Mouse (Mus musculus) limb, embryonic 11.5 days (tissue): ENCODE results near the gene Snw1. TPM values are rescaled to one million over a fixed set of nuclear protein-coding genes. Genes with fewer than 3 reads are reported as not detected.

Experiments
- ATAC-seq: fragments of 200-750 bp; cut with Nextera tagmentation; 2 replicates; pipeline ENCODE4 v1.8.0; 2017; ENCODE audit warnings: low read depth; ENCODE audit not compliant: insufficient number of reproducible peaks, low FRiP score, low TSS enrichment
- DNase-seq: peaks from one replicate; pipeline ENCODE4 v3.0.0-alpha.2; 2015; ENCODE audit warnings: low spot score
- H3K27ac ChIP-seq: fragments of 300-500 bp; sonication (generic); replicated peaks from 2 replicates; pipeline ENCODE4 v1.5.1; 2014; ENCODE audit warnings: low read depth, mild to moderate bottlenecking, low read length
- H3K27me3 ChIP-seq: fragments of 300-500 bp; sonication (generic); 2 replicates; pipeline ENCODE4 v1.6.1; 2014; ENCODE audit warnings: mild to moderate bottlenecking, low read length, mixed read lengths; ENCODE audit not compliant: control insufficient read depth, insufficient read depth
- H3K36me3 ChIP-seq: fragments of 300-500 bp; sonication (generic); 2 replicates; pipeline ENCODE4 v1.6.1; 2014; ENCODE audit warnings: mild to moderate bottlenecking, low read length, moderate library complexity, mixed read lengths; ENCODE audit not compliant: control insufficient read depth, insufficient read depth
- H3K4me1 ChIP-seq: fragments of 300-500 bp; sonication (generic); 2 replicates; pipeline ENCODE4 v1.6.1; 2014; ENCODE audit warnings: low read length, mixed read lengths; ENCODE audit not compliant: control insufficient read depth, insufficient read depth
- H3K4me2 ChIP-seq: fragments of 300-500 bp; sonication (generic); 2 replicates; pipeline ENCODE4 v1.6.1; 2014; ENCODE audit warnings: low read depth, mild to moderate bottlenecking, moderate library complexity; ENCODE audit not compliant: severe bottlenecking
- H3K4me3 ChIP-seq: fragments of 300-500 bp; sonication (generic); 2 replicates; pipeline ENCODE4 v1.5.1; 2014; ENCODE audit warnings: low read depth, low read length
- H3K9ac ChIP-seq: fragments of 300-500 bp; sonication (generic); 2 replicates; pipeline ENCODE4 v1.6.1; 2014; ENCODE audit warnings: mild to moderate bottlenecking, low read length
- H3K9me3 ChIP-seq: fragments of 300-500 bp; sonication (generic); 2 replicates; pipeline ENCODE4 v1.6.1; 2016; ENCODE audit warnings: low read length; ENCODE audit not compliant: control insufficient read depth
- WGBS: fragments of 180-500 bp; shearing (Covaris S2); extraction: QIAGEN DNeasy Blood & Tissue Kit; methylation state at CpG from one replicate; pipeline ENCODE4 v1.1.7; 2014; 5-methylcytosine and 5-hydroxymethylcytosine counted together
- polyA plus RNA-seq: library from polyadenylated mRNA; unstranded; fragments of >200 nt; fragmentation: Nextera tagmentation; extraction: Ambion mirVana; gene quantifications from 2 replicates; pipeline ENCODE4 v1.2.1, GENCODE M21; 2014

The Snw1 gene
- polyA plus RNA-seq, 1 experiment from 2014 or later = 169 TPM

DNA sequence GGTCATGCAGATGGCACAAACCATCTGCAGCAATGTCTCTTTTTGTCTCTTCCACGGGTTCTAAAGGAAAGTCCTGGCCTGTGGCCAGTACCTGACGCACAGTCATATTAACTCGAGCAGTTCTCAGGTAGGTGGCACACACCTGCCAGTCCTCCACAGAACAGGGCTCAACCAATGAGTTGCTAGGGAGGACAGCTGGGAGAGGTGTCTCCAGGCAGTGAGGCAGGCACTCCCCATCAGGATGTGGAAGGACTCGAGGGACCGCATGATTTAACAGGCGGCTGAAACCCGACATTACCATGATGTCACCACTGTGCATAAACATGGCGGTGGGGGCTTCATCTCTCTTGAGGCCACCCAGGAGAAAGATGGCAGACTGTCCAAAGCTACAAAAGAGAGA lies 43.2 kb downstream of the Snw1 start:
- no peaks in the 10 kb centered on the region for H3K9me3 ChIP-seq
- no peaks in the 10 kb centered on the region for H3K4me1 ChIP-seq
- no peak overlapping the region for H3K9ac ChIP-seq
- 91% methylated on average over 8 of the region's 8 CpGs for WGBS
- no peaks in the 10 kb centered on the region for H3K27me3 ChIP-seq
- DNase-seq (no peak), ATAC-seq (no peak)
- no peak overlapping the region for H3K4me2 ChIP-seq
- no peak overlapping the region for H3K4me3 ChIP-seq
- no peak overlapping the region for H3K27ac ChIP-seq
- H3K36me3 ChIP-seq = peaks cover 32% of the 10 kb centered on the region; the same call in 1 of the 2 replicates

GRCm38 (mm10) chr12:87428295-87428694 lies 43.8 kb downstream of the Snw1 start:
- Histone ChIP-seq H3K36me3 (peaks cover 30% of the 10 kb centered on the region; the same call in 1 of the 2 replicates), H3K9ac (no peak overlapping the region), H3K4me3 (no peak overlapping the region), H3K27me3 (no peaks in the 10 kb centered on the region), H3K9me3 (no peaks in the 10 kb centered on the region), H3K27ac (no peak overlapping the region), H3K4me2 (no peak overlapping the region), H3K4me1 (no peaks in the 10 kb centered on the region)
- DNase-seq = no peak
- no peak for ATAC-seq
- 96% methylated on average over 2 of the region's 2 CpGs for WGBS

- H3K27ac ChIP-seq = no peak overlapping the region
- H3K4me3 ChIP-seq = no peak overlapping the region
- DNase-seq (no peak), ATAC-seq (no peak)
- no peaks in the 10 kb centered on the region for H3K4me1 ChIP-seq
- H3K27me3 ChIP-seq = no peaks in the 10 kb centered on the region
- H3K36me3 ChIP-seq = peaks cover 27% of the 10 kb centered on the region; the same call in 1 of the 2 replicates
- H3K4me2 ChIP-seq = no peak overlapping the region
- no peak overlapping the region for H3K9ac ChIP-seq
- 92% methylated on average over 5 of the region's 5 CpGs for WGBS
- H3K9me3 ChIP-seq = no peaks in the 10 kb centered on the region
Measured at GRCm38 (mm10) chr12:87426354-87427031, 45.6 kb downstream of the Snw1 start.

- no peak for DNase-seq
- ATAC-seq = no peak
Measured at GRCm38 (mm10) chr12:87424516-87424915, 47.6 kb downstream of the Snw1 start.

DNA sequence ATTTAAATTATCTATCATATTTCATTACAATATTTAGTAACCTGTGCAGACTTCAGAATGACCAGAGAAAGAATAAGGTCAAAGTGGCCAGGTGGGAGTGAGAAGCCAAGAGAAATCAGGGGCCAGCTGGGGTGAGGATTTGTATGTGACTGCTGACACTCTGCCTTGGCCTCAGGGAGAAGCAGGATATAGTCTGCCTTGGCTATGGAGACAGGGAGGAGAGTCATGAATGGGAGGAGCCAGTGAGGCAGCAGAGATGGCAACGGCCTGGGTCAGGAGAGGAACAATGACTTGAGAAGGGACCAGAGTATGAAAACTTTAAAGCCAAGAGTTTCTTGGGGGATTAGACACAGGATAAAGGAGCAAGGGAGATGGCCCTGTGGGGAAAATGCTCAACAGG lies 48.4 kb downstream of the Snw1 start:
- ATAC-seq (no peak), DNase-seq (no peak)
- H3K4me1 ChIP-seq = no peaks in the 10 kb centered on the region
- H3K9ac ChIP-seq = no peak overlapping the region
- no peak overlapping the region for H3K27ac ChIP-seq
- no peaks in the 10 kb centered on the region for H3K27me3 ChIP-seq
- WGBS = 71% methylated on average over 1 of the region's 1 CpGs
- H3K4me2 ChIP-seq = no peak overlapping the region
- H3K9me3 ChIP-seq = no peaks in the 10 kb centered on the region
- no peak overlapping the region for H3K4me3 ChIP-seq
- H3K36me3 ChIP-seq = peaks cover 11% of the 10 kb centered on the region; the same call in 1 of the 2 replicates

More at GRCm38 (mm10) chr12:87424516-87424915, 47.6 kb downstream of the Snw1 start:
- WGBS = 40% methylated on average over 3 of the region's 3 CpGs
- no peak overlapping the region for H3K4me2 ChIP-seq
- no peak overlapping the region for H3K27ac ChIP-seq
- peaks cover 15% of the 10 kb centered on the region; the same call in 1 of the 2 replicates for H3K36me3 ChIP-seq
- no peak overlapping the region for H3K4me3 ChIP-seq
- no peaks in the 10 kb centered on the region for H3K27me3 ChIP-seq
- H3K4me1 ChIP-seq = no peaks in the 10 kb centered on the region
- H3K9ac ChIP-seq = no peak overlapping the region
- no peaks in the 10 kb centered on the region for H3K9me3 ChIP-seq

GRCm38 (mm10) chr12:87421708-87422507 lies 50.2 kb downstream of the Snw1 start:
- H3K9me3 ChIP-seq = no peaks in the 10 kb centered on the region
- H3K4me1 ChIP-seq = no peaks in the 10 kb centered on the region
- no peaks in the 10 kb centered on the region for H3K27me3 ChIP-seq
- H3K27ac ChIP-seq = no peak overlapping the region
- no peak overlapping the region for H3K4me3 ChIP-seq
- H3K4me2 ChIP-seq = no peak overlapping the region
- H3K36me3 ChIP-seq = peaks cover 1% of the 10 kb centered on the region; the same call in 1 of the 2 replicates
- no peak overlapping the region for H3K9ac ChIP-seq
- WGBS = 87% methylated on average over 5 of the region's 5 CpGs
- ATAC-seq (no peak), DNase-seq (no peak)

DNA sequence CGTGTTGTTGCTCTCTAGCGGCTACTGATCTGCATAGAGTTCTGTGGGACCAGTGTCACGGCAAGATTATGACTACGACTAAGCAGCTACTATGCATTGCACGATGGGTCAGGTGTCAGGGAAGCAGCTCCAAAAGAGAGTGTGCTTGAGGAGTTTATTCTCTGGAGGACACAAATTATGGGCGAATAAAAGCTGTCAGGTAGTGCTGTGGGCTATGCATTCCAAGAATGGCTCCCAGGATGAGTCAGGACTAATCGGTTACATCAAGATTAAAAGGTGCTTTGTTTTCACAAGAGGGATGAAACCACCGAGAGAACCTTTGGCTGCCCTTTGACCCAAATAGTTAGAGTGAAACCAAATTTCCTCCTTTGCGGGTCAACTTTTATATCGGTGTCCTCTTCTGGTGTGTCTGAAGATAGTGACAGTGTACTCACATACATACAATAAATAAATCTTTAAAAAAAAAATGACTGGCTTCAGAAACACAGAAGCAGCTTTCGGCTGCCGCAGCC lies 52.0 kb downstream of the Snw1 start:
- Histone ChIP-seq H3K4me1 (no peaks in the 10 kb centered on the region), H3K9ac (no peak overlapping the region), H3K27ac (no peak overlapping the region), H3K4me3 (no peak overlapping the region), H3K4me2 (no peak overlapping the region), H3K36me3 (no peaks in the 10 kb centered on the region), H3K9me3 (no peaks in the 10 kb centered on the region), H3K27me3 (no peaks in the 10 kb centered on the region)
- 81% methylated on average over 12 of the region's 12 CpGs for WGBS
- DNase-seq (no peak), ATAC-seq (no peak)

DNA sequence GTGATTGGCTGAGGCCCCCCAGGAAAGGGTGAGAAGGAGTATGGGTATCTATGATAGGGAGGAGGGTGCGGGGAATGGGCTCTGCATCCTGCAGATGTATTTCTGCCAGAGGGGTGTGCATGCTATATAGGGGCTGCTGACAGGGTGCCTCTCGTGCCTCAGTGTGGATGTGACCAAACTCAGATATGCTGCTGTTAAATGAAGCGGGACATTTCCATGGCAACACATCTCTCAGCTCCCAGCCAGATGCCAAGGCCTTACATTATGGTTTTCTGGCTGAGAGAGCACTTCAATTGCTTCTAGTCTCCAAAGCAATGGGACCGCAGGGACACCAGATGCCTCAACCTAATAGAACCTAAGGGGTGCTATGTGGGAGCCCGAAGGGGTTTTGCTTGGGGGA lies 53.2 kb downstream of the Snw1 start:
- no peaks in the 10 kb centered on the region for H3K27me3 ChIP-seq
- DNase-seq = no peak
- no peaks in the 10 kb centered on the region for H3K9me3 ChIP-seq
- no peaks in the 10 kb centered on the region for H3K36me3 ChIP-seq
- WGBS = 79% methylated on average over 5 of the region's 5 CpGs
- H3K9ac ChIP-seq = no peak overlapping the region
- no peak for ATAC-seq
- H3K4me1 ChIP-seq = no peaks in the 10 kb centered on the region
- H3K4me3 ChIP-seq = no peak overlapping the region
- no peak overlapping the region for H3K27ac ChIP-seq
- H3K4me2 ChIP-seq = no peak overlapping the region
